Mouse (Mus musculus) heart, postnatal 0 days (tissue): ENCODE measurements around the gene Mccc2.

Source experiments
- CTCF ChIP-seq: IDR thresholded peaks from 2 replicates; pipeline ENCODE4 v1.5.1; 2016; ENCODE audit warnings: antibody characterized with exemption, control low read depth, low read depth
- EP300 ChIP-seq: IDR thresholded peaks from 2 replicates; pipeline ENCODE4 v1.6.1; 2016; ENCODE audit warnings: antibody characterized with exemption, low read depth

DNA sequence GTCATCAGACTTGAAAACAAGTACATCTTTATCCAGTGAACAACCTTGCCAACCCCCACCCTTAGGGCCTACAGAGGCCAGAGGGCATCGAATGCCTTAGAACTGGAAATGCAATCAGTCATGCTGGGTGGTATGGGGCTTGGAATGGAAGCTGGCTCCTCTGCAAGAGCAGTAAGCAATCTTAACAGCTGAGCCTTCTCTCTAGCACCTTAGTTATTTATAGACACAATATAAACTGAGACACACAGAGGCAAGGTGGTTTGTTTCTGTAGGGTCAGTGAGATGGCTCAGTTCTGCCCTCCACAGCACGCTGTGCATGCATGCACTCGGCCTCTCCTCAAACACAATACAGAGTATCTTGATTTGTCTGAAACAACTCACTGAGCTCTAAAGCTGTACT lies 48.5 kb upstream of the Mccc2 start:
- TF ChIP-seq CTCF (peak; percentile 3; the same call in 1 of the 2 replicates), EP300 (no peak)
